Mouse (Mus musculus): Measurements from ENCODE around the gene Cox7a1.

GRCm38 (mm10) chr7:30143555-30144209, 40.3 kb upstream of the Cox7a1 start:
- TF ChIP-seq CTCF (IDR thresholded peaks at IDR 0.05; ENCODE audit: low read depth, low read length) (no peak), POLR2A (IDR thresholded peaks at IDR 0.05; ENCODE audit: insufficient read depth, low read length) (no peak)
